Mouse (Mus musculus): ENCODE data around the gene Map2k1.

Gene Map2k1

GRCm38 (mm10) chr9:64138896-64139295 is 114.5 kb downstream of the Map2k1 start:
- peak; percentile 67 for DNase-seq

Measured in retina, postnatal 1 day (tissue).